Mouse (Mus musculus): ENCODE results near the gene Gm20388.

DNA sequence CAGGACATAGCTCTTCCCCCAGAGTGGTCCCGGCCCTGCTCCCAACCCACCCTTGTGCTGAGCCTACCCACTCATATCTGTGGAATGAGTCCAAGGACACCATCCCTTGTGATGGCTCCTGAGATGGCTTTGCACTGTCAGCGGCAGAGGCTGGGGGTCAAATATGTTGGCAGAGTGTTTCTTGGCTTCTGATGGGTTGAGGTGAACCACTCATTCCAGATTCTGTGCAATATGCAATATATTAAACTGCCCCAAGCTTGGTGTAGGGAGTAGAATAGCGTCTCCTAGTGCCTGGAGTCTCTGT is 641.0 kb downstream of the Gm20388 start:
- TF ChIP-seq CTCF (IDR thresholded peaks at IDR 0.05; ENCODE audit: insufficient read depth, low read depth, low read length) (no peak), POLR2A (IDR thresholded peaks at IDR 0.05; ENCODE audit: insufficient read depth, low read depth, low read length) (no peak)

Measured in olfactory bulb, adult 2 months (tissue).